Mouse (Mus musculus): ENCODE results near the gene Amer3. TPM values are rescaled to one million over a fixed set of nuclear protein-coding genes. Genes with fewer than 3 reads are reported as not detected.
"Not testable (repeated sequence)": the region's sequence is repeated elsewhere in the genome, so short reads cannot be mapped to it uniquely, and the experiment has no call there.

The Amer3 gene
- polyA plus RNA-seq, 1 experiment: not detected

GRCm38 (mm10) chr1:34600000-34600399 lies 20.5 kb downstream of the Amer3 start:
- no peak overlapping the region for H3K27ac ChIP-seq (ENCODE audit: insufficient read depth, low read length)
- TF ChIP-seq POLR2A (IDR thresholded peaks at IDR 0.05; ENCODE audit: low read depth, low read length) (no peak), CTCF (IDR thresholded peaks at IDR 0.05; ENCODE audit: borderline replicate concordance, insufficient read depth, low read length) (no peak)
- no peaks in the 10 kb centered on the region for H3K4me1 ChIP-seq (ENCODE audit: control insufficient read depth, insufficient read depth, low read length)
- no peak overlapping the region for H3K4me3 ChIP-seq (ENCODE audit: insufficient read depth, low read length)

DNA sequence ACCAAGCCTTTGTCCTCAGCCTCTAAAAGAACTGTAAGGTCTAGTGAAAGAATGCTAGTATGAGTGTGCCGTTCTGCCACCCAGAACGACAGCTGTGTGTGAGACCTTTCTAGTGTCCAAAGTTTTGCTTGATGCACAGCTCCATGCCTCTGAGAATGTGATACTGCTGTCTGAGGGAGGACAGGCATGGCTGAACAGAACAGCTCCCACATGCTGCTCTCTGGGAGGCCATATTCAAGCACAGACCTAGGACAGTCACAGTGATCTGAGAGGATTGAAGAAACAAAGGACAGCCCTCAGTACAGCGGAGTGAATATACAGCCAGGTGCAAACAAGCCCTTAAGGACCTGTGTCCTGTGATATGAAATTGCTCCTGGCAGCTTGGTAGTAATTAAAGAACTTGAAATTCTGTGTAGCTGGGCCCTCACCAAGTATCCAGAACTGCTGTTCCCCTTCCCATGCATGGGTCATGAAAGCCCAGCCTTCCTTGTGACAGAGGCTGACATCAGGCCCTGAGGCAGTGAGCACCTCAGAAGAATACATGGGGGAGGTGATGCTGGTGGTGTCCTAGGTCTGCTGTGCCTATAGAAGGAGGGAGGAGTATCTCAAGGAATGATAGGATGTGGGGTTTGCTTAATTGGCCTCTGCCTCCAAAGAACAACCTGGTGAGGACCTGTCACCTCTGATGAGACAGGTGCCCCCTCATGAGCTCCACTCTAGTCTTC lies 22.0 kb downstream of the Amer3 start:
- Histone ChIP-seq H3K4me3 (ENCODE audit: insufficient read depth, low read length) (no peak overlapping the region), H3K27ac (ENCODE audit: insufficient read depth, low read length) (no peak overlapping the region), H3K4me1 (ENCODE audit: control insufficient read depth, insufficient read depth, low read length) (no peaks in the 10 kb centered on the region)
- TF ChIP-seq POLR2A (IDR thresholded peaks at IDR 0.05; ENCODE audit: low read depth, low read length): no peak
- TF ChIP-seq CTCF (IDR thresholded peaks at IDR 0.05; ENCODE audit: borderline replicate concordance, insufficient read depth, low read length): no peak

- Histone ChIP-seq H3K4me3 (ENCODE audit: insufficient read depth, low read length) (no peak overlapping the region), H3K27ac (ENCODE audit: insufficient read depth, low read length) (no peak overlapping the region), H3K4me1 (ENCODE audit: control insufficient read depth, insufficient read depth, low read length) (no peaks in the 10 kb centered on the region)
- TF ChIP-seq CTCF (IDR thresholded peaks at IDR 0.05; ENCODE audit: borderline replicate concordance, insufficient read depth, low read length) (peak; percentile 97), POLR2A (IDR thresholded peaks at IDR 0.05; ENCODE audit: low read depth, low read length) (no peak)
Measured at GRCm38 (mm10) chr1:34602363-34602762, 22.9 kb downstream of the Amer3 start.

GRCm38 (mm10) chr1:34613801-34614200 lies 34.3 kb downstream of the Amer3 start:
- TF ChIP-seq CTCF (IDR thresholded peaks at IDR 0.05; ENCODE audit: borderline replicate concordance, insufficient read depth, low read length) (no peak), POLR2A (IDR thresholded peaks at IDR 0.05; ENCODE audit: low read depth, low read length) (no peak)
- no peak overlapping the region for H3K4me3 ChIP-seq (ENCODE audit: insufficient read depth, low read length)
- H3K4me1 ChIP-seq (ENCODE audit: control insufficient read depth, insufficient read depth, low read length): no peaks in the 10 kb centered on the region
- no peak overlapping the region for H3K27ac ChIP-seq (ENCODE audit: insufficient read depth, low read length)

- H3K27ac ChIP-seq (ENCODE audit: insufficient read depth, low read length); H3K4me3 ChIP-seq (ENCODE audit: insufficient read depth, low read length); H3K4me1 ChIP-seq (ENCODE audit: control insufficient read depth, insufficient read depth, low read length): not testable (repeated sequence)
Measured at GRCm38 (mm10) chr1:34620116-34620515, 40.7 kb downstream of the Amer3 start.

DNA sequence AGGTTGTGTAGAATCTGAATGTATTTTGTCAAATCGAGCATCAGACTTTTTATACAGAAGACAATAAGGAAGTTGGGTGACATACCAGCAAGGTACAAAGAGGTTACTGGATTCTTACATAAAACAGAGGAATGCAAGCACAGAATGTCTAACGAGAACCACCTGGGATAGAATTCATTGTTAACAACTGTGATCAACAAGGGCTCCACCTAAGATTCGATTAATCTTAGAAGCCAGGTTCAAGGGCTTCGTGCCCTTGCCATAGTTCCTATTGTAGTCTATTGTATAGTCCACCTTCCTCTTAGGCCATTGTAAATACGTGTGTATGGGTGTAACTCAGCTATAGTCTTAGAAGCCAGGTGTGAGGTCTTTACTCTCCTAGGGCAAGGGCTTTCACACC lies 41.3 kb downstream of the Amer3 start:
- not testable (repeated sequence) for H3K27ac ChIP-seq (ENCODE audit: insufficient read depth, low read length); H3K4me3 ChIP-seq (ENCODE audit: insufficient read depth, low read length); H3K4me1 ChIP-seq (ENCODE audit: control insufficient read depth, insufficient read depth, low read length)

GRCm38 (mm10) chr1:34635711-34636110 lies 56.3 kb downstream of the Amer3 start:
- no peak overlapping the region for H3K27ac ChIP-seq (ENCODE audit: insufficient read depth, low read length)
- TF ChIP-seq POLR2A (IDR thresholded peaks at IDR 0.05; ENCODE audit: low read depth, low read length): no peak
- no peak for TF ChIP-seq CTCF (IDR thresholded peaks at IDR 0.05; ENCODE audit: borderline replicate concordance, insufficient read depth, low read length)
- H3K4me3 ChIP-seq (ENCODE audit: insufficient read depth, low read length): no peak overlapping the region

More at GRCm38 (mm10) chr1:34635711-34636110, 56.3 kb downstream of the Amer3 start:
- no peaks in the 10 kb centered on the region for H3K4me1 ChIP-seq (ENCODE audit: control insufficient read depth, insufficient read depth, low read length)

Other genes starting within 250 kb of the Amer3 start
- 15.2 and 18.1 TPM in 2 replicates for gene Ccdc115, start 140.0 kb upstream of the Amer3 start, polyA plus RNA-seq (2011; ENCODE audit: insufficient read length, low read depth, missing spikeins)
- 36.2 and 41.1 TPM in 2 replicates for gene Imp4, start 139.8 kb upstream of the Amer3 start, polyA plus RNA-seq (2011; ENCODE audit: insufficient read length, low read depth, missing spikeins)
- gene Ptpn18, start 119.9 kb upstream of the Amer3 start, polyA plus RNA-seq (2011; ENCODE audit: insufficient read length, low read depth, missing spikeins): 0.39 TPM in 1 of 2 replicates, not detected in the other
- gene Prss39, start 81.2 kb upstream of the Amer3 start, polyA plus RNA-seq (2011; ENCODE audit: insufficient read length, low read depth, missing spikeins): not detected in 2 replicates
- gene Cfc1, start 44.0 kb upstream of the Amer3 start, polyA plus RNA-seq (2011; ENCODE audit: insufficient read length, low read depth, missing spikeins): not detected in 2 replicates
- not detected in 2 replicates for gene Prss40, start 18.7 kb upstream of the Amer3 start, polyA plus RNA-seq (2011; ENCODE audit: insufficient read length, low read depth, missing spikeins)

All from embryonic fibroblast, embryonic 13.5 days (primary cell).